Mouse (Mus musculus) liver, embryonic 14.5 days (tissue): ENCODE data around the gene Ddhd1.

ENCODE experiments used
- CTCF ChIP-seq: IDR thresholded peaks from 2 replicates; pipeline ENCODE4 v1.5.1; 2016; ENCODE audit warnings: antibody characterized with exemption, low read depth, control low read depth
- EP300 ChIP-seq: IDR thresholded peaks from 2 replicates; pipeline ENCODE4 v1.6.1; 2016; ENCODE audit warnings: antibody characterized with exemption, low read depth

- TF ChIP-seq CTCF (no peak), EP300 (no peak)
Observed at GRCm38 (mm10) chr14:45597855-45598254, 60.1 kb downstream of the Ddhd1 start.
